Mouse (Mus musculus) midbrain, embryonic 11.5 days (tissue): Measurements from ENCODE around the gene Matn3. TPM values are rescaled to one million over a fixed set of nuclear protein-coding genes. Genes with fewer than 3 reads are reported as not detected.

Experiments
- ATAC-seq: fragments of 200-750 bp; cut with Nextera tagmentation; 2 replicates; pipeline ENCODE4 v1.8.0; 2017; ENCODE audit warnings: moderate TSS enrichment, moderate library complexity; ENCODE audit not compliant: low FRiP score
- DNase-seq: peaks from one replicate; pipeline ENCODE4 v3.0.0; 2015; ENCODE audit warnings: low spot score; ENCODE audit errors: missing footprints
- H3K27ac ChIP-seq: fragments of 300-500 bp; sonication (generic); 2 replicates; pipeline ENCODE4 v1.5.1; 2014; ENCODE audit warnings: low read depth, low read length
- H3K27me3 ChIP-seq: fragments of 300-500 bp; sonication (generic); 2 replicates; pipeline ENCODE4 v1.6.1; 2014; ENCODE audit warnings: mild to moderate bottlenecking, low read length, moderate library complexity, mixed read lengths; ENCODE audit not compliant: control insufficient read depth, insufficient read depth
- H3K36me3 ChIP-seq: fragments of 300-500 bp; sonication (generic); 2 replicates; pipeline ENCODE4 v1.6.1; 2014; ENCODE audit warnings: mild to moderate bottlenecking, low read length, moderate library complexity, mixed read lengths; ENCODE audit not compliant: control insufficient read depth, insufficient read depth
- H3K4me1 ChIP-seq: fragments of 300-500 bp; sonication (generic); 2 replicates; pipeline ENCODE4 v1.6.1; 2014; ENCODE audit warnings: low read length; ENCODE audit not compliant: control insufficient read depth, insufficient read depth
- H3K4me2 ChIP-seq: fragments of 300-500 bp; sonication (generic); 2 replicates; pipeline ENCODE4 v1.6.1; 2014; ENCODE audit warnings: mild to moderate bottlenecking, moderate library complexity
- H3K4me3 ChIP-seq: fragments of 300-500 bp; sonication (generic); 2 replicates; pipeline ENCODE4 v1.5.1; 2014; ENCODE audit warnings: low read depth, low read length
- H3K9ac ChIP-seq: fragments of 300-500 bp; sonication (generic); 2 replicates; pipeline ENCODE4 v1.6.1; 2014; ENCODE audit warnings: low read length
- H3K9me3 ChIP-seq: fragments of 300-500 bp; sonication (generic); 2 replicates; pipeline ENCODE4 v1.6.1; 2016; ENCODE audit warnings: low read length; ENCODE audit not compliant: control insufficient read depth
- WGBS: fragments of 180-500 bp; shearing (Covaris S2); extraction: QIAGEN DNeasy Blood & Tissue Kit; methylation state at CpG from one replicate; pipeline ENCODE4 v1.1.7; 2014; 5-methylcytosine and 5-hydroxymethylcytosine counted together
- polyA plus RNA-seq: library from polyadenylated mRNA; unstranded; fragments of >200 nt; fragmentation: Nextera tagmentation; extraction: Ambion mirVana; gene quantifications from 2 replicates; pipeline ENCODE4 v1.2.1, GENCODE M21; 2014

The Matn3 gene
- polyA plus RNA-seq, 1 experiment from 2014 or later = 1.4 TPM

- Histone ChIP-seq H3K4me1 (peaks cover 9% of the 10 kb centered on the region; the same call in 1 of the 2 replicates), H3K9me3 (no peaks in the 10 kb centered on the region), H3K4me3 (no peak overlapping the region), H3K27me3 (no peaks in the 10 kb centered on the region), H3K9ac (peak overlapping the region; percentile 61), H3K4me2 (peak overlapping the region; percentile 95; the same call in 1 of the 2 replicates), H3K27ac (no peak overlapping the region), H3K36me3 (no peaks in the 10 kb centered on the region)
- DNase-seq (no peak), ATAC-seq (no peak)
- WGBS = 71% methylated on average over 9 of the region's 9 CpGs
These were observed 566 bp upstream of the Matn3 start for GRCm38 (mm10) chr12:8947163-8947562.

GRCm38 (mm10) chr12:8953136-8953535, 5.4 kb downstream of the Matn3 start:
- Histone ChIP-seq H3K36me3 (no peaks in the 10 kb centered on the region), H3K4me3 (no peak overlapping the region), H3K4me1 (peaks cover 2% of the 10 kb centered on the region; the same call in 1 of the 2 replicates), H3K9me3 (no peaks in the 10 kb centered on the region), H3K27me3 (no peaks in the 10 kb centered on the region), H3K4me2 (no peak overlapping the region), H3K9ac (no peak overlapping the region), H3K27ac (no peak overlapping the region)
- DNase-seq (no peak), ATAC-seq (no peak)
- WGBS = 57% methylated on average over 10 of the region's 10 CpGs

GRCm38 (mm10) chr12:8954161-8954561, 6.4 kb downstream of the Matn3 start:
- ATAC-seq (no peak), DNase-seq (no peak)
- Histone ChIP-seq H3K4me2 (no peak overlapping the region), H3K36me3 (no peaks in the 10 kb centered on the region), H3K27me3 (no peaks in the 10 kb centered on the region), H3K4me1 (no peaks in the 10 kb centered on the region), H3K9ac (no peak overlapping the region), H3K9me3 (no peaks in the 10 kb centered on the region), H3K27ac (no peak overlapping the region), H3K4me3 (no peak overlapping the region)
- WGBS = 59% methylated on average over 9 of the region's 9 CpGs

GRCm38 (mm10) chr12:8961607-8962316, 14.0 kb downstream of the Matn3 start:
- no peaks in the 10 kb centered on the region for H3K9me3 ChIP-seq
- H3K36me3 ChIP-seq = no peaks in the 10 kb centered on the region
- ATAC-seq = no peak
- H3K4me1 ChIP-seq = no peaks in the 10 kb centered on the region
- no peak overlapping the region for H3K4me2 ChIP-seq
- DNase-seq = peak; percentile 53
- no peak overlapping the region for H3K27ac ChIP-seq
- 72% methylated on average over 9 of the region's 9 CpGs for whole genome bisulfite sequencing
- no peak overlapping the region for H3K9ac ChIP-seq
- no peaks in the 10 kb centered on the region for H3K27me3 ChIP-seq
- H3K4me3 ChIP-seq = no peak overlapping the region

- H3K4me2 ChIP-seq = no peak overlapping the region
- no peak overlapping the region for H3K9ac ChIP-seq
- WGBS = 48% methylated on average over 9 of the region's 9 CpGs
- peaks cover 3% of the 10 kb centered on the region; the same call in 1 of the 2 replicates for H3K4me1 ChIP-seq
- no peaks in the 10 kb centered on the region for H3K27me3 ChIP-seq
- no peak overlapping the region for H3K27ac ChIP-seq
- no peak for DNase-seq
- ATAC-seq = no peak
- no peaks in the 10 kb centered on the region for H3K9me3 ChIP-seq
- H3K36me3 ChIP-seq = no peaks in the 10 kb centered on the region
- H3K4me3 ChIP-seq = no peak overlapping the region
These were observed 22.1 kb downstream of the Matn3 start for GRCm38 (mm10) chr12:8969828-8970227.

GRCm38 (mm10) chr12:8973820-8974465, 26.2 kb downstream of the Matn3 start, which contains the start of gene Wdr35:
Wdr35 (plus strand) TSS chr12:8973892.
- Histone ChIP-seq H3K36me3 (no peaks in the 10 kb centered on the region), H3K9me3 (no peaks in the 10 kb centered on the region), H3K27me3 (no peaks in the 10 kb centered on the region), H3K4me2 (peak within 1 kb of the TSS; percentile 84), H3K4me3 (peak within 1 kb of the TSS; percentile 68), H3K27ac (no peak within 1 kb of the TSS; the same call in 1 of the 2 replicates), H3K4me1 (peaks cover 3% of the 10 kb centered on the region; the same call in 1 of the 2 replicates), H3K9ac (peak within 1 kb of the TSS; percentile 65)
- ATAC-seq (peak; percentile 97), DNase-seq (peak; percentile 99)
- WGBS = under 1% methylated on average over 45 of the region's 45 CpGs

GRCm38 (mm10) chr12:8975076-8975475, 27.3 kb downstream of the Matn3 start:
- Histone ChIP-seq H3K9ac (no peak overlapping the region), H3K4me3 (no peak overlapping the region)

GRCm38 (mm10) chr12:8993231-8993630, 45.5 kb downstream of the Matn3 start:
- Histone ChIP-seq H3K27ac (no peak overlapping the region), H3K27me3 (no peaks in the 10 kb centered on the region), H3K4me1 (no peaks in the 10 kb centered on the region), H3K9me3 (no peaks in the 10 kb centered on the region), H3K9ac (no peak overlapping the region), H3K4me3 (no peak overlapping the region), H3K36me3 (peaks cover 2% of the 10 kb centered on the region; the same call in 1 of the 2 replicates), H3K4me2 (no peak overlapping the region)
- DNase-seq (no peak), ATAC-seq (no peak)
- 86% methylated on average over 8 of the region's 8 CpGs for WGBS

More at GRCm38 (mm10) chr12:8975076-8975475, 27.3 kb downstream of the Matn3 start:
- ATAC-seq (no peak), DNase-seq (no peak)
- Histone ChIP-seq H3K27ac (no peak overlapping the region), H3K27me3 (no peaks in the 10 kb centered on the region), H3K36me3 (no peaks in the 10 kb centered on the region), H3K9me3 (no peaks in the 10 kb centered on the region), H3K4me1 (peaks cover 3% of the 10 kb centered on the region; the same call in 1 of the 2 replicates), H3K4me2 (no peak overlapping the region)
- WGBS = 92% methylated on average over 3 of the region's 3 CpGs

- 86% methylated on average over 4 of the region's 4 CpGs for WGBS
- ATAC-seq (no peak), DNase-seq (no peak)
- H3K9me3 ChIP-seq = no peaks in the 10 kb centered on the region
- no peak overlapping the region for H3K4me3 ChIP-seq
- H3K27ac ChIP-seq = no peak overlapping the region
- H3K36me3 ChIP-seq = no peaks in the 10 kb centered on the region
- H3K27me3 ChIP-seq = no peaks in the 10 kb centered on the region
- H3K4me2 ChIP-seq = no peak overlapping the region
- no peaks in the 10 kb centered on the region for H3K4me1 ChIP-seq
- no peak overlapping the region for H3K9ac ChIP-seq
These were observed 50.6 kb downstream of the Matn3 start for GRCm38 (mm10) chr12:8998318-8998717.
